Mouse (Mus musculus): Measurements from ENCODE around the gene Lect2. TPM values are rescaled to one million over a fixed set of nuclear protein-coding genes. Genes with fewer than 3 reads are reported as not detected.

The Lect2 gene
- total RNA-seq, 2 experiments from 2014 or later, result not detected

GRCm38 (mm10) chr13:56528281-56528680 lies 20.0 kb downstream of the Lect2 start:
- intact Hi-C loops (cut with DNase I), result no loop called here
- TF ChIP-seq CTCF (IDR thresholded peaks at IDR 0.05), result no peak
- Histone ChIP-seq H3K4me3 (no peak overlapping the region), H3K27ac (no peak overlapping the region)
- no peak for DNase-seq (ENCODE audit: extremely low spot score in 1 of 2, low spot score in 2 of 2)

GRCm38 (mm10) chr13:56527846-56528245 lies 20.5 kb downstream of the Lect2 start:
- no peak overlapping the region for H3K27ac ChIP-seq
- no peak for DNase-seq (ENCODE audit: extremely low spot score in 1 of 2, low spot score in 2 of 2)
- intact Hi-C loops (cut with DNase I), result no loop called here
- H3K4me3 ChIP-seq, result no peak overlapping the region
- no peak for TF ChIP-seq CTCF (IDR thresholded peaks at IDR 0.05)

- intact Hi-C loops (cut with DNase I), result no loop called here
- TF ChIP-seq CTCF (IDR thresholded peaks at IDR 0.05), result no peak
- Histone ChIP-seq H3K4me3 (no peak overlapping the region), H3K27ac (no peak overlapping the region)
- no peak for DNase-seq (ENCODE audit: extremely low spot score in 1 of 2, low spot score in 2 of 2)
Observed at GRCm38 (mm10) chr13:56526871-56527270, 21.4 kb downstream of the Lect2 start.

- no peak for DNase-seq (ENCODE audit: extremely low spot score in 1 of 2, low spot score in 2 of 2)
- no peak for TF ChIP-seq CTCF (IDR thresholded peaks at IDR 0.05)
- Histone ChIP-seq H3K27ac (peak overlapping the region; percentile 19; the same call in 1 of the 2 replicates), H3K4me3 (peak overlapping the region; percentile 73)
- intact Hi-C loops (cut with DNase I), result no loop called here
Observed at GRCm38 (mm10) chr13:56522821-56523167, 25.5 kb downstream of the Lect2 start.

- intact Hi-C loops (cut with DNase I), result no loop called here
Observed at GRCm38 (mm10) chr13:56522081-56522820, 26.1 kb downstream of the Lect2 start, which contains the start of gene Fbxl21. TSS of gene Fbxl21 (plus strand) at chr13:56522472.

GRCm38 (mm10) chr13:56516816-56517215 lies 31.5 kb downstream of the Lect2 start:
- H3K27ac ChIP-seq, result no peak overlapping the region
- intact Hi-C loops (cut with DNase I), result no loop called here

More at GRCm38 (mm10) chr13:56522081-56522820, 26.1 kb downstream of the Lect2 start, which contains the start of gene Fbxl21:
- DNase-seq (ENCODE audit: extremely low spot score in 1 of 2, low spot score in 2 of 2), result peak; percentile 88 to 90
- Histone ChIP-seq H3K4me3 (peak within 1 kb of the TSS; percentile 73), H3K27ac (peak within 1 kb of the TSS; percentile 19; the same call in 1 of the 2 replicates)
- no peak for TF ChIP-seq CTCF (IDR thresholded peaks at IDR 0.05)

GRCm38 (mm10) chr13:56516311-56516710 lies 32.0 kb downstream of the Lect2 start:
- no peak for TF ChIP-seq CTCF (IDR thresholded peaks at IDR 0.05)
- Histone ChIP-seq H3K4me3 (no peak overlapping the region), H3K27ac (no peak overlapping the region)
- DNase-seq (ENCODE audit: extremely low spot score in 1 of 2, low spot score in 2 of 2), result no peak
- intact Hi-C loops (cut with DNase I), result no loop called here

More at GRCm38 (mm10) chr13:56516816-56517215, 31.5 kb downstream of the Lect2 start:
- no peak overlapping the region for H3K4me3 ChIP-seq
- no peak for DNase-seq (ENCODE audit: extremely low spot score in 1 of 2, low spot score in 2 of 2)
- TF ChIP-seq CTCF (IDR thresholded peaks at IDR 0.05), result no peak

GRCm38 (mm10) chr13:56513595-56513994 lies 34.7 kb downstream of the Lect2 start:
- no peak overlapping the region for H3K4me3 ChIP-seq
- intact Hi-C loops (cut with DNase I), result no loop called here
- TF ChIP-seq CTCF (IDR thresholded peaks at IDR 0.05), result no peak

GRCm38 (mm10) chr13:56509796-56510195 lies 38.5 kb downstream of the Lect2 start:
- no peak for DNase-seq (ENCODE audit: extremely low spot score in 1 of 2, low spot score in 2 of 2)
- Histone ChIP-seq H3K27ac (no peak overlapping the region), H3K4me3 (no peak overlapping the region)
- no peak for TF ChIP-seq CTCF (IDR thresholded peaks at IDR 0.05)
- intact Hi-C loops (cut with DNase I), result no loop called here

More at GRCm38 (mm10) chr13:56513595-56513994, 34.7 kb downstream of the Lect2 start:
- DNase-seq (ENCODE audit: extremely low spot score in 1 of 2, low spot score in 2 of 2), result no peak
- no peak overlapping the region for H3K27ac ChIP-seq

GRCm38 (mm10) chr13:56506871-56507496 lies 41.3 kb downstream of the Lect2 start:
- no peak for TF ChIP-seq CTCF (IDR thresholded peaks at IDR 0.05)
- Histone ChIP-seq H3K4me3 (no peak overlapping the region), H3K27ac (no peak overlapping the region)
- intact Hi-C loops (cut with DNase I), result no loop called here
- no peak for DNase-seq (ENCODE audit: extremely low spot score in 1 of 2, low spot score in 2 of 2)

GRCm38 (mm10) chr13:56501866-56502420 lies 46.4 kb downstream of the Lect2 start:
- DNase-seq (ENCODE audit: extremely low spot score in 1 of 2, low spot score in 2 of 2), result no peak
- intact Hi-C loops (cut with DNase I), result no loop called here
- TF ChIP-seq CTCF (IDR thresholded peaks at IDR 0.05), result no peak
- no peak overlapping the region for H3K4me3 ChIP-seq
- no peak overlapping the region for H3K27ac ChIP-seq

- Histone ChIP-seq H3K27ac (no peak overlapping the region), H3K4me3 (no peak overlapping the region)
- no peak for TF ChIP-seq CTCF (IDR thresholded peaks at IDR 0.05)
- no peak for DNase-seq (ENCODE audit: extremely low spot score in 1 of 2, low spot score in 2 of 2)
- intact Hi-C loops (cut with DNase I), result no loop called here
Observed at GRCm38 (mm10) chr13:56500636-56501035, 47.7 kb downstream of the Lect2 start.

Measured in left cerebral cortex, adult 2 months (tissue).